Mouse (Mus musculus): ENCODE measurements around the gene Ifna4.
"Not testable (repeated sequence)": the region's sequence is repeated elsewhere in the genome, so short reads cannot be mapped to it uniquely, and the experiment has no call there.

Ifna4 gene

DNA sequence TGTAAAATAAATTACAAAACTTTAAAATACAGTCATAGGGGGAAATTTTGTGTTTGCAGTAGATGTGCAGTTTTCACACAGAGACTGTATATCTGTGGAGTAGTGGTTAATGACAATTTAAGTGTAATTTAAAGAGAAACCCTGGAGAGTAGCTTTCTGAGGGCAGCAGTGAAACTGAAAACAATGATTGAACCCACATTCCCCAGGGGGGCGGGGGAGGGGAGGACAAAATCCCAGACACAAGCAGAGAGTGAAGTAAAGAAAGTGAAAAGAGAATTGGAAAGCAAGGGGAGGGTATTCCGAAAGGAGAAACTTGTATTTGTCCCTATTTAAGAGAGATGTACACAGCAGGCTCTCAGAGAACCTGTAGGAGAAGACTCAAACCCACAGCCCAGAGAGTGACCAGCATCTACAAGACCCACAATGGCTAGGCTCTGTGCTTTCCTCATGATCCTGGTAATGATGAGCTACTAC, at the start of gene Ifna4:
Ifna4 (plus strand) TSS at position 424 of the 474 bp plus-strand sequence.
- no peak for DNase-seq (ENCODE audit: low spot score)

DNA sequence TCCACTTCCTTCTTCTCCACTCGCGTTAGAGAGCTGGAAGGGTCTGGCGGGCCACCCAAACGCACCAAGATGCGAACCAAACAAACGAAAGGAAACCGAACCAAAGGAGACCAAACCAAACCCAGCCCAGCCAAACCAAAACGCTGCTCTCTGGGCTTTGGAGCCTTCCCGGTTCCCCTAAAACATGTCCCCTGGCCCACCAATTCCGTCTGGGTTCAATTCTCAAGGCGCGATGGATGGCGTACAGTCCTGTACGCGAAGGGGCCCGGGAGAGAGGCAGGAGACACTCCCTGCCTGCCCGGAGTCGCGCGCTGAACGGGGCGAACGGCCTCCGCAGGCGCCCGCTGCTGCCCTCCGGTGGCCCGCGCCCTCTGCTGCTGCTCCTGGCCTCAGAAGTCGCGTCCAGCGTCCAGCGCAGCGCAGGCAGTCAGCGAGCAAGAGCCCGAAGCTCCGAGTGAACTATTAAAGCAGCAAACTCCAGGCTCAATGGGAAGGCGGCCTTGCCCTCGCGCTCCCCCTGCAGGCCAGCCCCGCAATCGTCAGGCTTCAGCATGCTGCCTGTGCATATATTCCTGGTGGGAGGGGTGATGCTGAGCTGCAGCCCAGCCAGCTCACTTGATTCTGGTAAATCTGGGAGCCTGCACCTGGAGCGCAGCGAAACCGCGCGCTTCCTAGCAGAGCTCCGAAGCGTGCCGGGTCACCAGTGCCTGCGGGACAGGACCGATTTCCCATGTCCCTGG, 47.6 kb upstream of the Ifna4 start, which contains the start of gene Gm13275:
Gm13275 (plus strand) TSS at position 552 of the 740 bp plus-strand sequence.
- DNase-seq (ENCODE audit: low spot score): not testable (repeated sequence)

DNA sequence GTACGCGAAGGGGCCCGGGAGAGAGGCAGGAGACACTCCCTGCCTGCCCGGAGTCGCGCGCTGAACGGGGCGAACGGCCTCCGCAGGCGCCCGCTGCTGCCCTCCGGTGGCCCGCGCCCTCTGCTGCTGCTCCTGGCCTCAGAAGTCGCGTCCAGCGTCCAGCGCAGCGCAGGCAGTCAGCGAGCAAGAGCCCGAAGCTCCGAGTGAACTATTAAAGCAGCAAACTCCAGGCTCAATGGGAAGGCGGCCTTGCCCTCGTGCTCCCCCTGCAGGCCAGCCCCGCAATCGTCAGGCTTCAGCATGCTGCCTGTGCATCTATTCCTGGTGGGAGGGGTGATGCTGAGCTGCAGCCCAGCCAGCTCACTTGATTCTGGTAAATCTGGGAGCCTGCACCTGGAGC, 44.6 kb upstream of the Ifna4 start, which contains the start of gene Gm13279:
Gm13279 (plus strand) TSS at position 301 of the 400 bp plus-strand sequence.
- DNase-seq (ENCODE audit: low spot score): not testable (repeated sequence)

DNA sequence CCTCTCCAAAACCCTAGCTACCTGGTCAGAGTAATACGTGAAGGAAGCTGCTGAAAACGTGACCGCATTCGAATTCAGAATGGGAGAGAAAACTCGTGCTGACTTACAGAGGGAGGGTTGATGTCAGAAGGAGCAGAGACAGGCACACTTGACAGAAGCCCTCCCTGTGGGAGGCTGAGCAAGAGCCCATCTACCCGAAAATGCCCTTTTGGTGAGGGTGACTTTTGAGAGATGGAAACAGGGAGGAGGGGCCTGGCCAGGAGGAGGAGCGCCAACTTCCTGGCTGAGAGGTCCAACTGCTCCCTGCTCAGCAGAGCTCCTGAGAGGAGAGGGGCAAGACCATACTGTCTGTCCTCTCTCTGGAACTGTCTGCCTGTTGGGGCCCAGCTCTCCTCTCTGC, 42.3 kb upstream of the Ifna4 start, which contains the start of gene Gm13285:
Gm13285 (plus strand) TSS at position 301 of the 400 bp plus-strand sequence.
- not testable (repeated sequence) for DNase-seq (ENCODE audit: low spot score)

DNA sequence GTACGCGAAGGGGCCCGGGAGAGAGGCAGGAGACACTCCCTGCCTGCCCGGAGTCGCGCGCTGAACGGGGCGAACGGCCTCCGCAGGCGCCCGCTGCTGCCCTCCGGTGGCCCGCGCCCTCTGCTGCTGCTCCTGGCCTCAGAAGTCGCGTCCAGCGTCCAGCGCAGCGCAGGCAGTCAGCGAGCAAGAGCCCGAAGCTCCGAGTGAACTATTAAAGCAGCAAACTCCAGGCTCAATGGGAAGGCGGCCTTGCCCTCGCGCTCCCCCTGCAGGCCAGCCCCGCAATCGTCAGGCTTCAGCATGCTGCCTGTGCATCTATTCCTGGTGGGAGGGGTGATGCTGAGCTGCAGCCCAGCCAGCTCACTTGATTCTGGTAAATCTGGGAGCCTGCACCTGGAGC, 38.7 kb upstream of the Ifna4 start, which contains the start of gene Gm13287:
Gm13287 (plus strand) TSS at position 301 of the 400 bp plus-strand sequence.
- DNase-seq (ENCODE audit: low spot score): not testable (repeated sequence)

DNA sequence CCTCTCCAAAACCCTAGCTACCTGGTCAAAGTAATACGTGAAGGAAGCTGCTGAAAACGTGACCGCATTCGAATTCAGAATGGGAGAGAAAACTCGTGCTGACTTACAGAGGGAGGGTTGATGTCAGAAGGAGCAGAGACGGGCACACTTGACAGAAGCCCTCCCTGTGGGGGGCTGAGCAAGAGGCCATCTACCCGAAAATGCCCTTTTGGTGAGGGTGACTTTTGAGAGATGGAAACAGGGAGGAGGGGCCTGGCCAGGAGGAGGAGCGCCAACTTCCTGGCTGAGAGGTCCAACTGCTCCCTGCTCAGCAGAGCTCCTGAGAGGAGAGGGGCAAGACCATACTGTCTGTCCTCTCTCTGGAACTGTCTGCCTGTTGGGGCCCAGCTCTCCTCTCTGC, 36.4 kb upstream of the Ifna4 start, which contains the start of gene Gm13288:
Gm13288 (plus strand) TSS at position 301 of the 400 bp plus-strand sequence.
- DNase-seq (ENCODE audit: low spot score): not testable (repeated sequence)

DNA sequence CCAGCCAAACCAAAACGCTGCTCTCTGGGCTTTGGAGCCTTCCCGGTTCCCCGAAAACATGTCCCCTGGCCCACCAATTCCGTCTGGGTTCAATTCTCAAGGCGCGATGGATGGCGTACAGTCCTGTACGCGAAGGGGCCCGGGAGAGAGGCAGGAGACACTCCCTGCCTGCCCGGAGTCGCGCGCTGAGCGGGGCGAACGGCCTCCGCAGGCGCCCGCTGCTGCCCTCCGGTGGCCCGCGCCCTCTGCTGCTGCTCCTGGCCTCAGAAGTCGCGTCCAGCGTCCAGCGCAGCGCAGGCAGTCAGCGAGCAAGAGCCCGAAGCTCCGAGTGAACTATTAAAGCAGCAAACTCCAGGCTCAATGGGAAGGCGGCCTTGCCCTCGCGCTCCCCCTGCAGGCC, 35.9 kb upstream of the Ifna4 start:
- DNase-seq (ENCODE audit: low spot score): not testable (repeated sequence)

DNA sequence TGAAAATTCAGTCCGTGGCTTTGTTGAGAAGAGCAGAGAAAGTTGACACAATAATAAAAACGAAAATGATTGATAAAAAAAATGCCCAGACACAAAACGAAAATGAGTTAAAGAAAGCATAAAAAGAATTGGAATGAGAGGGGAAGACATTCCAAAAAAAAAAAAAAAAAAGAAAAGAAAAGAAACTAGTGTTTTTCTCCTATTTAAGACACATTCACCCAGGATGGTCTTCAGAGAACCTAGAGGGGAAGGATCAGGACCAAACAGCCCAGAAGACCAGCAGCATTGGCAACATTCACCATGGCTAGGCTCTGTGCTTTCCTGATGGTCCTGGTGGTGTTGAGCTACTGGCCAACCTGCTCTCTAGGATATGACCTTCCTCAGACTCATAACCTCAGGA, 25.7 kb upstream of the Ifna4 start, which contains the start of gene Ifna7:
Ifna7 (plus strand) TSS at position 301 of the 400 bp plus-strand sequence.
- DNase-seq (ENCODE audit: low spot score): no peak

DNA sequence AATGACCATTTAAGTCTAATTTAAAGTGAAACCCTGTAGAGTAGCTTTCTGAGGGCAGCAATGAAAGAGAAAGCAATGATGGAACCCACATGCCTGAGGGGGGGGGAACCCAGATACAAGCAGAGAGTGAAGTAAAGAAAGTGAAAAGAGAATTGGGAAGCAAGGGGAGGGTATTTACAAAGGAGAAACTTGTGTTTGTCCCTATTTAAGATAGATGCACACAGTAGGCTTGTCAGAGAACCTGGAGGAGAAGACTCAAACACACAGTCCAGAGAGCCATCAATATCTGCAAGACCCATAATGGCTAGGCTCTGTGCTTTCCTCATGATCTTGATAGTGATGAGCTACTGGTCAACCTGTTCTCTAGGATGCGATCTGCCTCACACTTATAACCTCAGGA, 22.0 kb upstream of the Ifna4 start, which contains the start of gene Ifna11:
Ifna11 (plus strand) TSS at position 301 of the 400 bp plus-strand sequence.
- DNase-seq (ENCODE audit: low spot score): no peak

DNA sequence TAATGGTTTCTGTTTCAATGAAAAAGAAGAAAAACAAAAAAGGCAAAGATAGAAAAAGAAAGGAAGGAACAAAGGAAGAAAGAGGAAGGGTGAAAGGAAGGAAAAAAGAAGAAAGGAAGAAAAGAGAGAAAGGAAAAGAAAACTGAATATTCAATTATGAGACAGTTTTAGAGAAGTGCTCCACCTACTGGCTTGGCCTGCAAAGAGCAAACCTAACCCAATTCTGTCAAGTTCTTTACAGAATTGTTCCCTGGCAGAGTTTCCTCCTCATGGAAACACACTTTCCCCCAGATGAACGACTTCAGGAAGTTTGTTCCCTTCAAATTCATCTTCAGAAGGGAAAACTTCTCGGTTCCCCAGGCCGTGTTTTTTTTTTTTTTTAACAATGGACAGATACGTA, 18.7 kb upstream of the Ifna4 start:
- DNase-seq (ENCODE audit: low spot score): peak; percentile 48

DNA sequence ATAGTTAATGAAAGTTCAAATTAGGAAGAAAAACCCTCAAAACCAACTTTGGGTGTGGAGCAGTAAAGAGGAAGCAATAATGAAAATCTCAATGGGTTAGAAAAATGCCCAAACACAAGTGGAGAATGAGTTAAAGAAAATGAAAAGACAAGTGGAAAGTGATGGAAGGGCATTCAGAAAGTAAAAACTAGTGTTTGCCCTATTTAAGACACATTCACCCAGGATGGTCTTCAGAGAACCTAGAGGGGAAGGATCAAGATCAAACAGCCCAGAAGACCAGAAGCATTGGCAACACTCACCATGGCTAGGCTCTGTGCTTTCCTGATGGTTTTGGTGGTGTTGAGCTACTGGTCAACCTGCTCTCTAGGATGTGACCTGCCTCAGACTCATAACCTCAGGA, 14.5 kb upstream of the Ifna4 start, which contains the start of gene Ifna6:
Ifna6 (plus strand) TSS at position 301 of the 400 bp plus-strand sequence.
- not testable (repeated sequence) for DNase-seq (ENCODE audit: low spot score)

DNA sequence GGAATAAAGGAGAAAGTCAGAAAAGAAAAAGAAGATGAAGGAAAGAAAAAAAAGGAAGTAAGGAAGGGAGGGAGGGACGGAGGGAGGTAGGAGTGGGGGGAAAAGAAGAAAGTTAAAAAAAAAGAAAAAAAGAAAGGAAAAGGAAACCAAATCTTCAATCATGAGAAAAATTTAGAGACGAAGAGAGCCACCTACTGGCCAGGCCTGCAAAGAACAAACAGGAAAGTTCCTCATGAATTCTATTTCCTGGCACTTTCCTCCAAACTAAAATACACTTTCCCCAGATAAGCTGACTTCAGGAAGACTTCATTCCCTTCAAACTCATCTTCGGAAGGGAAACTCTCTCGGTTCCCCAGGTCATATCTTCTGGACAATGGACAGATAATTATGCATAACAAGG, 11.1 kb upstream of the Ifna4 start:
- DNase-seq (ENCODE audit: low spot score): peak; percentile 42

DNA sequence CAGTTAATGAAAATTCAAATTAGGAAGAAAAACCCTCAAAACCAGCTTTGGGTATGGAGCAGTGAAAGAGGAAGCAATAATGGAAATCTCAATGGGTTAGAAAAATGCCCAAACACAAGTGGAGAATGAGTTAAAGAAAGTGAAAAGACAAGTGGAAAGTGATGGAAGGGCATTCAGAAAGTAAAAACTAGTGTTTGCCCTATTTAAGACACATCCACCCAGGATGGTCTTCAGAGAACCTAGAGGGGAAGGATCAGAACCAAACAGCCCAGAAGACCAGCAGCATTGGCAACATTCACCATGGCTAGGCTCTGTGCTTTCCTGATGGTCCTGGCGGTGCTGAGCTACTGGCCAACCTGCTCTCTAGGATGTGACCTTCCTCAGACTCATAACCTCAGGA, 6.4 kb upstream of the Ifna4 start, which contains the start of gene Ifna5:
Ifna5 (plus strand) TSS at position 301 of the 400 bp plus-strand sequence.
- not testable (repeated sequence) for DNase-seq (ENCODE audit: low spot score)

DNA sequence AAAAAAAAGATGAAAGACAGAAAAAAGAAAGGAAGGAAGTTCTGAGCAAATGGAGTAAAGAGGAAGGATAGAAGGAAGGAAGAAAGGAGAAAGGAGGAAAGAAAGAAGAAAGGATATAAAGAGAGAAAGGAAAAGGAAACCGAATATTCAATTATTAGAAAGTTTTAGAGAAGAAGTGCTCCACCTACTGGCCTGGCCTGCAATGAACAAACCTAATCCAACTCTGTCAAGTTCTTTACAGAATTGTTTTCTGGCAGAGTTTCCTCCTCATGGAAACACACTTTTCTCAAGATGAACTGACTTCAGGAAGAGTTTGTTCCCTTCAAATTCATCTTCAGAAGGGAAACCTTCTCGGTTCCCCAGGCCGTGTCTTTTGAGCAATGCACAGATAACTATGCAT, 2.8 kb upstream of the Ifna4 start:
- peak; percentile 60 for DNase-seq (ENCODE audit: low spot score)

DNA sequence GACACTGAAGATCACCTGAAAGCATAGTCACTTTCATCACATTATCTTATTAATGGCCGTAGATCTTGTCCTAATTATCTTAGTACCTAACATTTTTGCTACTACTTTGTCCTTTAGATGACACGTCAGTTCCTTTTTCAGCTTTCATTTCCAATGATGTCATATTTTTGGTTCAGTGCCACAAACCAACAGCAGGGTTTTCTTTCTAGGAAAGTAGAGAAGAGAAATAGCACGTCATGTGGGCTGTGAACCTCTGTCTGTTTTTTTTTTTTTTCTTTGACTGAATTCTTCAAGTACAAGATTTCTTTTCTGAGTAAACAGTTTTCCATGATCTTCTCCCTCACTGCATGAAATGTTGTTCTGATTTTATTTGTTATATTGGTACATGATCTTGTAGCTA, 1.6 kb upstream of the Ifna4 start:
- no peak for DNase-seq (ENCODE audit: low spot score)

DNA sequence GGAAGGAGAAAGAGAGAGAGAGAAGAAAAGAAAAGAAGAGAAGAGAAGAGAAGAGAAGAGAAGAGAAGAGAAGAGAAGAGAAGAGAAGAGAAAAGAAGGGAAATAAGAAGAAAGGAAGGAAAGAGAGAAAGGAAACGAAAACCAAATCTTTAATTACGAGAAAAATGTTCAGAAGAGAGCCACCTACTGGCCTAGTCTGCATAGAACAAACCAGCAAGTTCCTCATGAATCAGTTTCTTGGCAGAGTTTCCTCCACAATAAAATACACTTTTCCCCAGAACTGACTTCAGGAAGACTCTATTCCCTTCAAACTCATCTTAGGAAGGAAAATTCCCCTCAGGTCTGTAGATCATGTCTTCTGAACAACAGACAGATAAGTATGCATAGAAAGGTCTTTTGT, 3.7 kb downstream of the Ifna4 start:
- DNase-seq (ENCODE audit: low spot score): no peak

DNA sequence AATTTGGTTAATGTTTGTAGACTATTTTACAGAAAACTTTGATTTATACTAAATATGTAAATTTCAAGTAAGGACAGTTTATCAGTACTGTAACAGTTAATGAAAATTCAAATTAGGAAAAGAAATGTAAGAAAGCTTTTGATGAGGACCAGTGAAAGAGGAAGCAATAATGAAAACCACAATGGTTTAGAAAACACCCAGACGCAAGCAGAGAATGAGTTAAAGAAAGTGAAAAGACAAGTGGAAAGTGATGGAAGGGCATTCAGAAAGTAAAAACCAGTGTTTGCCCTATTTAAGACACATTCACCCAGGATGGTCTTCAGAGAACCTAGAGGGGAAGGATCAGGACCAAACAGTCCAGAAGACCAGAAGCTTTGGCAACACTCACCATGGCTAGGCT, 8.0 kb downstream of the Ifna4 start, which contains the start of gene Ifna1:
Ifna1 (plus strand) TSS at position 390 of the 400 bp plus-strand sequence.
- DNase-seq (ENCODE audit: low spot score): no peak

DNA sequence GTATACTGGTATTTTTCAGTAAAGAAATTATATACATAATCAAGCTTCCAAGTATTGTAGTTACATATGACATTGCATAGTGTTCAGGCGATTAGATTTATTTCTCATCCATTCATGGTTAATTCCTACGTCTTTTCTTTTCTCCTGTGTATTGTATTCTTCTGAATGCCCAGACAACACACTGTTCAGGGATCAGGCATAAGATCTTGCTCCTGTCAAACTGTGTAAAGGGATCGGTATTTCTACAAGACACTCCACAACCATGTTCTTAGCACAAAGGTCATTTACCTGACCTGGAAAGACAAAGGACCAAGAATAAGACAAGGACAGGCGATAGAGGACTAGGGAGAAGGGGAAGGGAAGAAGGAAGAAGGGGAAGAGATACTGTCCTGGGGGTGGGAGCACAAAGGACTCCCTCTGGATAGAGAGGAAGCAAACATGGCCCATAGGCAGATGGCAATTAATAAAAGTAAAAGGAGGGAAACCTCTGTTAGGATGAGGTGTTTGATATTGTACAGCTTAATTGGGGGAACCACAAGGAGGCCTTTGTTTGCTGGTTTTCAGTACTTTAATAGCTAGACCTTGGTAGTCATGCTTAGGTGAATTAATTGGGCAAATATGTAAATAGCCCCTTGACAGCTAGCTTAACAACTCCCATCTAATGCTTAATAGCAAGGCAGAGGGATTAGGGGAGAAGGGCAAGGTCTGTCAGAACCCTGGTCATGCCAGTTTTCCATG, 9.5 kb downstream of the Ifna4 start:
- no peak for DNase-seq (ENCODE audit: low spot score)

DNA sequence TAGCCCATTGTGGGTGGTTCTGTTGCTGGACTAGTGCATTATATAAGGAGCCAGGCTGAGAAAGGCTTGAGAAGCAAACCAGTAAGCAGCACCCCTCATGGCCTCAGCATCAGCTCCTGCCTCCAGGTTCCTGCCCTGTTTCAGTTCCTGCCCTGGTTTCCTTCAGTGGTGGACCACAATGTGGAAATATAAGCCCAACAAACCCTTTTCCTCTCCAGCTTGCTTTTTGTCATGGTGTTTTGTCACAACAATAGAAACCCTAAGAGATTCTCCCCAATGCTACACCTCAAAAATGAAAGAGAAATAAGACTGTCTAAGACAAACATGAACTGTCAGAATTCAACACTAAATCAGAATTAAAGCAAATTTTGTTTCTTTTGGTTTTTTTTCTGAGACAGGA, 17.6 kb downstream of the Ifna4 start:
- DNase-seq (ENCODE audit: low spot score): no peak

DNA sequence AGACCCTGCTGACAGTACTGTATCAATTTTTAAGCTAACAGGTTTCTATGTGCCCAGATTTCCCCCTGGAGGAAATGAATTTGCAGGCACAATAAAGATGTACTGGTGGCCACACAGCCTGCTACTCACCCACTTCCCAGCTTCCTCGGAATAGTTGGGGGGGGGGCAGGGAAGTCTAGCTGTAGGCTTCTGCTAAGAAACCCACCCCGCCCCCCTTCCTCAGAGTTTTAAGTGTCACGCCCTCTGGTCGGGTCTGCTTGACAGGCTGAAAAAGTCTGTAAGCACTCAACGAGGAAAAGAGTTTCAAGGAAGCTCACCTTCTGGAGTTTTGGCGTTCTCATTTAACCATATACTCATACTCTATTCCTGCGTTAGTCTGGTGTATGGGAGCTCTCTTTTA, 21.6 kb downstream of the Ifna4 start:
- DNase-seq (ENCODE audit: low spot score): no peak

DNA sequence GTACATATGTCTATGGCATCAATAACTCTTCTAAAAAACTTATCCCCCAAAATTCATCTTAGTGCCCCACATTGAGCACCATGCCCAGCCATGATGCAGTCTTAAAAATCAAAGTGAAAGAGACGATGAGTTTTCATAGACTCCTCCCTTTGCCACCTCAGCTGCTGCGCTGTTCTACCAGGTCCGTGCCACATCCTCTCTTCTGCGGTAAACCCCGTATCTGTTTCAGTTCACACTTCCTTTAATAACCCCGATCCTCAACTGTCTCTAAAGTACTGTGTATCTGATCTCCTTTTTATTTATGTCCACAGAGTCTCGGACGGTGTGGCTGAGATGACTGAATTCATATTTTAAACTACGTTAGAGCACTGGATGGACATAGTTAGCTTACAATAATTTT, 22.9 kb downstream of the Ifna4 start:
- no peak for DNase-seq (ENCODE audit: low spot score)

DNA sequence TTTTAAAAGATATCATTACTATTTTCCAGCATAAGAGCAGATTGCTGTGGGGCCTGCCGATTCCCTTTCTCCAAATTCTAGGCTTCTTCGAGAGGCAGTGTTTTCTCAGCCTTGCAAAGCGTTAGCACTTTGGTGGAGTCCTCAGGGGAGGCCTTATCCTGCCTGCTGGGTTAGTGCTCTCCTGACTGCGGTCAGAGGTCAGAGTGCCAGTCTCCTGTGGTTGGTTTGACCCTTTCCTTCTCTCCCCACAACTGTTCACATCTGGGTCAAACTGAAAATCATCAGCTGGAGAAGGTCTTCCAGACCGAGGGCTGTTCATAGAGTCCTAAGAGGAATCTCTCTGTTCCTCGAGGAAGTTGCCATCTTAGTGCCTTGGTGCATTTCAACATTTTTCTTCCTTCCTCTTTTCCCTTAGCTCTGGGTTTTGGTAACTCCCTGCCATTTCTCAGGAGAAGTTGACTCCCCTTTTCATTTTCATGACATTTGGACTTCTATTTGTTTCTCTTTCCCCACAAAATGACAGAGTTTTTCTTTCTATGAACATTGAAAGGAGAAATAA, 23.4 kb downstream of the Ifna4 start:
- DNase-seq (ENCODE audit: low spot score): no peak
